Mouse (Mus musculus) hindlimb bud, embryonic 11.5 days (tissue): ENCODE measurements around the gene Pip4k2c.

Experiments
- DNase-seq: peaks from one replicate; pipeline ENCODE4 v3.0.0-alpha.2; 2012; ENCODE audit warnings: low read depth, low spot score; ENCODE audit errors: extremely low spot score

Pip4k2c gene

GRCm38 (mm10) chr10:127211414-127211854 is at the start of gene Pip4k2c:
Pip4k2c (minus strand) TSS chr10:127211585.
- DNase-seq, result no peak

DNA sequence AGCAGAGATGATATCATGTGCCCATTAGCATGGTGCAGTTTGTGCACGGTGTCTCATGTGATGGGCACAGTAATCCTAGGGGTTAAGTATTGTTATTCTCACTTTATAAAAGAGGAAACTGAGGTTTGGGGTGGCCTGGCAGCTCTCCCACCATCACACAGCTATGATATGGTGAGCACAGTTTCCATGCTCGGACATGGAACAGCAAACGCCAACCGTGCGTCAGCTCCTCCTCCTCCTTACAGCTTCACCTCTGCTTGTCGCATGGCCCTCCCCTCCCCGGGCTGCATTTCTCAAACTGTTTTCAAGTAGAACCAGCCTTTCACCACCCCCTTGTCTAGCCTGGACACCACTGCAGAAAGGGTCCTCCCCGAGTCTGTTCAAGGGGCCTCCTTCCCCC is 47.1 kb upstream of the Pip4k2c start:
- DNase-seq, result no peak

- DNase-seq, result no peak
Observed at GRCm38 (mm10) chr10:127257790-127258189, 46.4 kb upstream of the Pip4k2c start.

DNA sequence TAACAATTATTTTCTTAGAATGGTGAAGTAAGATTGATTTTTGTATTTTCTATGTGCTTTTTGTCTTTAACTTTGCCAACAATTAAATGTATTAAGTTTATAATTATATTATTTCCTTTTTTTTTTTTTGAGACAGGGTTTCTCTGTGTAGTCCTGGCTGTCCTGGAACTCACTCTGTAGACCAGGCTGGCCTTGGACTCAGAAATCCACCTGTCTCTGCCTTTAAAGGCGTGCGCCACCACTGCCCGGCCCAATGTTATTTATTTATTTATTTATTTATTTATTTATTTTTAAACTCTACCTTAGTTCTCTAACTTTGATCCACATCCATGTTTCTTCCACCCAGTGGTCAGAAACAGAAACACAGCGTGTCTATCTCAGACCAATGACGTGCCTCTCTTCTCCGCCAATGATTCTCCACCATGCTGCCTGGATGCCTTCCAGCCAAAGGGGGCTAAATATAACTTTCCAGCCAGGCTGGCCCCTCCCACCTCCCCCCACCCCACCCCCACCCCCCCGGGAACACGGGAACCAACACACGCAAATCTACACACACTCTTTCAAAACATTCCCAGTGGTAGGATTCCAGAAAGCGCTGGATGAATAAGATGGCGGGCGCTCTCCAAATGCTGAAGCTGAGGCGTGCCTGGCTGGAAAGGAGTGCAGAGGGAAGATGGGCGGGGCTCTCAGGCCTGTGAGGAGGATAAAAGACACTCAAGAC is 44.4 kb upstream of the Pip4k2c start:
- DNase-seq, result no peak

DNA sequence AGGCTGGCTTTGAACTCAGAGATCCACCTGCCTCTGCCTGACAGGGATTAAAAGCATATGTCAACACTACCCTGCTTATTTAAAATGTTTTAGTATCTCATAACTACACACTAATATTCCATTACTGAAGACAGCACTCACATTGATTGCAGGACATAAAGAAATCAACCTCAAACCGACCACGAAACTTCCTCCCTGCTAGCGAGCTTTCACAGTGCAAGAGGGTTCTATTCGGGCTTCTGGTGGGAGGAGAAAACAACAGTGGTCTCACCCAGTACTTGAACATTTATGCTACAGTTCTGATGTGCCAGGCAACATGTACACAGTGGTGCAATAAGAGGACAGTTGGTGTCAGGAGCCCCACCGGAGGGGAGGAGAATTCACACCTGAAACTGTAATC is 39.4 kb upstream of the Pip4k2c start:
- no peak for DNase-seq

- DNase-seq, result no peak
Observed at GRCm38 (mm10) chr10:127238241-127238824, 26.9 kb upstream of the Pip4k2c start.

GRCm38 (mm10) chr10:127236541-127236940 is 25.2 kb upstream of the Pip4k2c start:
- DNase-seq, result no peak

- no peak for DNase-seq
Observed at GRCm38 (mm10) chr10:127233141-127233540, 21.8 kb upstream of the Pip4k2c start.

GRCm38 (mm10) chr10:127231741-127232140 is 20.4 kb upstream of the Pip4k2c start:
- DNase-seq, result no peak

GRCm38 (mm10) chr10:127230693-127231092 is 19.3 kb upstream of the Pip4k2c start:
- DNase-seq, result no peak

GRCm38 (mm10) chr10:127228897-127229296 is 17.5 kb upstream of the Pip4k2c start:
- DNase-seq, result peak; percentile 78

DNA sequence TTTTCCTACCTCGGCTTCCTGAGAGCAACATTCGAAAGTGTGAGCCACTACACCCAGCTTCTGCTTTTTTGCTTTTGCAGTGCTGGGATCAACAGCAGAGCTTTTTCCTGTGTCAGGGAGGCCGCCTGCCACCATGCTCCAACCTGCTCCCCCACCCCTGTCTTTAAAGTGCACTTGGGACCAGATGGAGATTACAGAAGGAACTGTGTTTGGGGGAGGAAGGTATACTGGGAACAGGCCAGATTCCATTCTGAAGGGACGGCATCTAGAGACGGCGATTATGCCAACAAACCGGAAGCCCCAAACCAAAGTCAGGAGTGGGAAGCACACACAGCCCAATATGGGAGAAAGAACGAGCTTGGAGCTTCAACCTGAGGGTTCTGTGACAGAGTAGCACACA is 15.8 kb upstream of the Pip4k2c start:
- DNase-seq, result no peak

DNA sequence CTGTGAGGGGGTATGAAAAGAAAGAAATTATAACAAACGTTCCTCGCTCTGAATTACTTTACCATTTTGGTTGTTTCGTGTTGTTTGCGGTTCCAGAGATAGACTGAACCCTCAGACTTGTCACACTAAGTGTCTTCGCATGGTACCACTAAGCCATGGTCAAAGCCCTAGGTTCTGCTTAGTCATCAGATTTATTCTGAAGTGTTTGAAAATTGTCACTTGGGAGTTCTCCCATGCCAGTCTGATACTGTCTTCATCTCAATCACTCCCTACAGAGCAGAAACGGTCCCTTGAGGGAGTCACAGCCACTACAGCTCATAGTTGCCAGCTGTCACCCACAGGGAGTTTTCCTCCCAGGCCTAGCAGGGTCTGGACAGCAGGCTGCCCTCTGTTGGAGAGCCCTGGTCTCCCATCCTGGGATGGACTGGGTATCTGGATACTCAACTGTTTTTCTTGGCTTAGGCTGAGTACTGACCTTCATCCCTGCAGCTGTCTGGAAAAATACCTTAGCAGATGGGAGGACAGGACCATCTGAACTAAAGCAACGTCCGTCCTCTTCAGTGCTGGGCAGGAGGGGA is 15.0 kb upstream of the Pip4k2c start:
- no peak for DNase-seq

DNA sequence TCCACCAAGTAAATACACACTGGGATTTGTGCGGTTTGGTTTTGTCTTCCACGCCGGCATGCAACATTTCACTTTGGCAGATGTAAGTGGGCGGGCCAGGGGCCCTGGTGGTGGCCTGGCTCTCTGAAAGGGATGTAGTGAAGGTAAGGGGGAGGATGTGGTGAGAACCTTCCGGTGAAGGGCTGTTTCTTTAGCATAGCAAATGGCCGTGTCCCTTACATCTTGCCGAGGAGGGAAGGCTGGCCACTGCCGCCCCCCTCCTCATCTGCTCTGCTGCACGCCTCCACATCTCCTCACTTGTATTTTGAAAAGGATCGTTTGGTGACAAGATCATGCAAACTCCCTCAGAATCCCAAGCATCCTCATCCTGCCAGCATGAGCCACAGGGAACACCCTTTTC is 14.3 kb upstream of the Pip4k2c start:
- no peak for DNase-seq

- DNase-seq, result no peak
Observed at GRCm38 (mm10) chr10:127225213-127225612, 13.8 kb upstream of the Pip4k2c start.

- DNase-seq, result no peak
Observed at GRCm38 (mm10) chr10:127218339-127218738, 7.0 kb upstream of the Pip4k2c start.

DNA sequence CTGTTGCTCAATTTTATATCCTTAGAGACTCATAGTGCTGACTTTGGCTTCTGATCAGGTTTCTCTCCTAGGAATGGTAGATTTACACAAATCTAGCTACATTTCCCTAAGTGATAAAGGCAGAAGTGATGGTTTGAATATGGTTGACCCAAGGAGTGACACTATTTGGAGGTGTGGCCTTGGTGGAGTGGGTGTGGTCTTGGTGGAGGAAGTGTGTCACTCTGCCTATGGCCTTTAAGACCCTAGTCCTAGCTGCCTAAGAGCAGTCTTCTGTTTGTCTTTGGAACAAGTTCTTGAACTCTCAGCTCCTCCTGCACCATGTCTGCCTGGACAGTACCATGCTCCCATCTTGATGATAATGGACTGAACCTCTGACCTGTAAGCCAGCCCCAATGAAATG is 5.8 kb upstream of the Pip4k2c start:
- DNase-seq, result no peak

- DNase-seq, result no peak
Observed at GRCm38 (mm10) chr10:127216456-127216855, 5.1 kb upstream of the Pip4k2c start.

GRCm38 (mm10) chr10:127214422-127214803 is 3.0 kb upstream of the Pip4k2c start:
- DNase-seq, result no peak

DNA sequence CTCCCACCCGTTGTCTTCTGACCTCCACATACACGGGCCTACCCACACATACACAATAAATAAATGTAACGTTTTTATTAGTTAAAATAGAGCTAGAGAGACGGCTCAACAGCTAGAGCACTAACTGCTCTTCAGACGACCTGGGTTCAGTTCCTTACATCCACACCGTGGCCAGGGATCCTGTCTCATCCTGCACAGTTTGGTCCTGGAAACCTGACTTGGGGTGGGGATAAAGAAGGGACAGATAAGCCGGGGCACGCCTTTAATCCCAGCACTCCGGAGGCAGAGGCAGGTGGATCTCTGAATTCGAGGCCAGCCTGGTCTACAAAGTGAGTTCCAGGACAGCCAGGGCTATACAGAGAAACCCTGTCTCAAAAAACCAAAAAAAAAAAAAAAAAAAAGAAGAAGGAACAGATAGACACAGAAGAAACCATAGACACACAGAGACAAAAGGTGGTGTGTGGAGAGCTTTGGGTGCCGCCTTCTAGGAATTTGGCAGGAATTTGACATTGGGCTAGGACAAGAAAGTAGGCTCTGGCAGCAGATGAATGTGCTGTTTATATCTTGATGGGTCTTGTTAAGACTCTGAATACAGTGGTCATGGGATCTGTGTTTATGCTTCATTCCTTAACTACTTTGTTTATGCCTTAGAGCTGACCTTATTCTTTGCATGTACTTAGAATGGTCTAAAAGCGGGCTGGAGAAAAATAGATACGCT is 2.5 kb upstream of the Pip4k2c start:
- no peak for DNase-seq

- DNase-seq, result no peak
Observed at GRCm38 (mm10) chr10:127213272-127213671, 1.9 kb upstream of the Pip4k2c start.

DNA sequence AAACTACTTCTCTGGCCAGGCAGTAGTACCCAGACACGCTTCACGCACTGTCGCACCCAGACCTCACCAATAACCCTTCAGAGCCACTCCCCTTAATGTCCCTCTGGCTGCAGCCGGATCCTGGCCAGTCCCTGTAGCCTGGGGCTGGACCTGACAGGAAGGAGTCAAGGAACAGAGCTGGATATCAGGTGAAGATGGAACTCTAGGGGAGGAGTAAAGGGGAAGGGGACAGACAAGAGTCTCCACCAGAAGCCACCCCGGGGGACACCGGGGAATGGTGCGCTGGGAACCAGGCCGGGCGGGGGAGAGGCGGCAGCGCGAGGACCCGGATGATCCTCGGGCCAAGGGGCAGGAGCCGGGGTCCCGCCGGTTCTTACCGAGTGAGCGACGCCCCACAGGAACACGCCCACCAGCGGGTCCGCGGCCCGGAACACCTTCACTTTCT is 402 bp downstream of the Pip4k2c start:
- DNase-seq, result no peak
